Mouse (Mus musculus) neural tube, embryonic 11.5 days (tissue): ENCODE measurements at regions not wholly inside any gene's neighbourhood (a gene's known extent, or its start where the extent isn't known, plus 50 kb on each side); places are given as distances from the start of the nearest gene placed in this dataset.

Source experiments
- ATAC-seq: fragments of 200-750 bp; cut with Nextera tagmentation; 2 replicates; pipeline ENCODE4 v1.8.0; 2017; ENCODE audit warnings: moderate number of reproducible peaks, mild to moderate bottlenecking, moderate TSS enrichment, moderate library complexity; ENCODE audit not compliant: insufficient read depth, low FRiP score, low TSS enrichment
- DNase-seq: peaks from one replicate; pipeline ENCODE4 v3.0.0-alpha.2; 2015; ENCODE audit warnings: low spot score
- H3K27ac ChIP-seq: fragments of 300-500 bp; sonication (generic); 2 replicates; pipeline ENCODE4 v1.5.1; 2014; ENCODE audit warnings: low read depth, mild to moderate bottlenecking, low read length
- H3K27me3 ChIP-seq: fragments of 300-500 bp; sonication (generic); 2 replicates; pipeline ENCODE4 v1.6.1; 2014; ENCODE audit warnings: mild to moderate bottlenecking, low read length, mixed read lengths; ENCODE audit not compliant: control insufficient read depth, insufficient read depth
- H3K36me3 ChIP-seq: fragments of 300-500 bp; sonication (generic); 2 replicates; pipeline ENCODE4 v1.6.1; 2014; ENCODE audit warnings: mild to moderate bottlenecking, low read length, moderate library complexity, mixed read lengths; ENCODE audit not compliant: control insufficient read depth, insufficient read depth
- H3K4me1 ChIP-seq: fragments of 300-500 bp; sonication (generic); 2 replicates; pipeline ENCODE4 v1.6.1; 2014; ENCODE audit warnings: low read length, mixed read lengths; ENCODE audit not compliant: control insufficient read depth, insufficient read depth
- H3K4me2 ChIP-seq: fragments of 300-500 bp; sonication (generic); 2 replicates; pipeline ENCODE4 v1.6.1; 2014; ENCODE audit warnings: low read depth, mild to moderate bottlenecking, moderate library complexity
- H3K4me3 ChIP-seq: fragments of 300-500 bp; sonication (generic); 2 replicates; pipeline ENCODE4 v1.5.1; 2014; ENCODE audit warnings: low read depth, low read length
- H3K9ac ChIP-seq: fragments of 300-500 bp; sonication (generic); 2 replicates; pipeline ENCODE4 v1.6.1; 2014; ENCODE audit warnings: mild to moderate bottlenecking, low read length
- H3K9me3 ChIP-seq: fragments of 300-500 bp; sonication (generic); 2 replicates; pipeline ENCODE4 v1.6.1; 2016; ENCODE audit warnings: low read length; ENCODE audit not compliant: control insufficient read depth
- WGBS: fragments of 180-500 bp; shearing (Covaris S2); extraction: QIAGEN DNeasy Blood & Tissue Kit; methylation state at CpG from one replicate; pipeline ENCODE4 v1.1.7; 2014; 5-methylcytosine and 5-hydroxymethylcytosine counted together

DNA sequence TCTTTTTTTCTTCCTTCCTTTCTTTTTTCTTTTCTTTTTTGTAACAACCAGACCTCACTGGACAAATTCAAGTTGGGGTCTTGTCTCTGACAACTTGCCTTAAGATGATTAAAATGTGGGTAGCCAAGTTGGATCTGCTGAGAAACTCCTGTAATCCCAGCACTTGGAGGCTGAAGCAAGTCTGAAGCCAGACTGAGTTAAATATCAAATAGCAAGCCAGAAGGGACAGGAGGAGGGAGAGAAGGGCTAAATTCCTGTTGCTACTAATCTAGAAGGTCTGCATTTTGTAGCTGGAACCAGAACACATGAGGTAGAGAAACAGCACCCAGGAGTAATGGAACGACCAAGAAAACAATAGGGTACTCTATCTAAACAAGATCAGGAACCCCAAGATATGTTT, 67.7 kb upstream of the Col1a2 start:
- DNase-seq (no peak), ATAC-seq (no peak)
- H3K27ac ChIP-seq = no peak overlapping the region
- H3K4me2 ChIP-seq = no peak overlapping the region
- WGBS = 79% methylated on average over 1 of the region's 1 CpGs
- H3K36me3 ChIP-seq = no peaks in the 10 kb centered on the region
- H3K4me3 ChIP-seq = no peak overlapping the region
- no peaks in the 10 kb centered on the region for H3K9me3 ChIP-seq
- H3K4me1 ChIP-seq = no peaks in the 10 kb centered on the region
- no peaks in the 10 kb centered on the region for H3K27me3 ChIP-seq
- no peak overlapping the region for H3K9ac ChIP-seq

GRCm38 (mm10) chr6:4441618-4442167, 62.9 kb upstream of the Col1a2 start:
- H3K27me3 ChIP-seq = no peaks in the 10 kb centered on the region
- no peaks in the 10 kb centered on the region for H3K4me1 ChIP-seq
- ATAC-seq (no peak), DNase-seq (no peak)
- no peak overlapping the region for H3K4me3 ChIP-seq
- H3K9me3 ChIP-seq = no peaks in the 10 kb centered on the region
- no peak overlapping the region for H3K4me2 ChIP-seq
- no peak overlapping the region for H3K9ac ChIP-seq
- H3K36me3 ChIP-seq = no peaks in the 10 kb centered on the region
- no peak overlapping the region for H3K27ac ChIP-seq
- 57% methylated on average over 4 of the region's 4 CpGs for WGBS

DNA sequence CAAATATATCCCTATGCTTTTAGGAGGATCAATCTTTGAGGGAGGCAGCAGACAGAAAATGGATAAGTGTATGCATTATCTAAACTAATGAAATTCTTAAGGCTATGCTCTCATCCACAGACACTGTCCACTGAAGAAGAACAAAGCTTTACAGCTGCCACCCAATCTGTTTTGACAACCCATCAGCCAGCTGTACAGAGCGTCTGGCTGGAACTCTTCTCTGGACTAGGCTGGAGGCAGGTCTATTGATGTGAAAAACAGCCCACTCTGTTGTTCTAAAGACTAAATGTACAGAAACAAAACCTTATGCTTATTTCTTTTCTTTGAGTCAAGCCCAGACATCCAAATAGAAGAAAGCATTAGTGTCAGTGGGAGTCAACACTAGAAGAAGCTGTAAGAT, 58.7 kb upstream of the Col1a2 start:
- Histone ChIP-seq H3K4me2 (no peak overlapping the region), H3K4me1 (no peaks in the 10 kb centered on the region), H3K9ac (no peak overlapping the region), H3K27ac (no peak overlapping the region), H3K27me3 (no peaks in the 10 kb centered on the region), H3K4me3 (no peak overlapping the region), H3K36me3 (no peaks in the 10 kb centered on the region), H3K9me3 (no peaks in the 10 kb centered on the region)
- no peak for ATAC-seq
- DNase-seq = no peak
- WGBS = 30% methylated on average over 1 of the region's 1 CpGs

GRCm38 (mm10) chr6:4451227-4451626, 53.4 kb upstream of the Col1a2 start:
- Histone ChIP-seq H3K9ac (no peak overlapping the region), H3K27me3 (no peaks in the 10 kb centered on the region), H3K4me1 (peaks cover 8% of the 10 kb centered on the region), H3K36me3 (no peaks in the 10 kb centered on the region), H3K4me3 (no peak overlapping the region), H3K4me2 (no peak overlapping the region), H3K27ac (no peak overlapping the region), H3K9me3 (no peaks in the 10 kb centered on the region)
- 95% methylated on average over 2 of the region's 2 CpGs for WGBS
- DNase-seq = no peak
- ATAC-seq = no peak
